Mouse (Mus musculus) left cerebral cortex, adult 9 months (tissue): ENCODE data around the gene Evc.

ENCODE experiments used
- DNase-seq, 2 experiments: peaks; one replicate each; pipeline ENCODE4 v3.0.0; 2022; ENCODE audit warnings: low spot score in 2 of 2

Gene Evc

DNA sequence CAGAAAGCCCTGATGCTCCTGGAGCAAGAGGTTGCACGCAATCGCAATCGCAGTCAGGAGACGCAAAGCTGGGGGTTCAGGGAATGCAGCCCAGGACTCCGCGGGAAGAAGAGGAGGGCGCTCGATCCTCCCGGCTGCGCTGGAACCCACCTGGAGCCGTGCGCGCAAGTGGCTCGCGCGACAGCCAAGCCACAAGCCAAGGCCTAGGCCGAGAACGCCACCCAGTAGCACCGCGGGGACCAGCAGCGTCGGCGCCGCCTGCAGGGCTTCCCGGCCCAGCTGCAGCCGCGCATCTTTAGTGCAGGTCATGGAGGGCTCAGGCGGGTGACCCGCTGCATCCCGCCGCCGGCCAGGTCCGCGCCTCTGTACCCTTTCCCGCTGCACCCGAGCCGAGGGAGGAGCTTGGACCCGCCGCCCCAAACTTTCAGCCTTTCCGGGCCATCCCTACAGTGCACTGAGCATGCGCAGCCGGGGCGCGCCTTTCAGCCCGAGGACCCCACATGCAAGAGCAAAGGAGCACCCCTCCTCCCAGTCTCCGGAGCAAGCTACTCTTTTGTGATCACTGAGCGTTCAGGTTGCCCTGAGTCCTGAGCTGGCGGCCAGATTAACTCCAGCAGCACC is at the start of gene Evc:
TSS of gene Evc (minus strand) at position 410 of the 621 bp plus-strand sequence.
- DNase-seq, result peak in 1 of 2 experiments; percentile 21

DNA sequence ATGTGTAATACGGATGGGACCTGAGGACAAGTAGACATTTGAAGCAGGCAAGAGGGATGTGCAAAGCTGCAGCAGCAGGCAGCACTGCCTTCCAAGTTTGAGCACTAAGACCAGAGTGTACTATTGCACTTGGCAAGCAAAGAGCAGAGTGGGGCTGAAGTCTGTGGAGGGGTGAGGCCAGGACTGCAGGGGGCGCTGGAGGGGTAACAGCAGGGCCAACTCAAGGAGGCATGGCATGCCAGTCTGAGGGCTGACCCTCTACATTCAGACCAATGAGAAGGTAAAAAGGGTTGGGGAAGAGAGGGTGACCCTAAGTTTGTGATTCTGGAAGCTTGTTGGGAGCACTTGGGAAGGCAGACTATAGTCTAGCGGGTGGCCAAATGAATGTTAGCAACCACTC is 46.9 kb upstream of the Evc start:
- no peak for DNase-seq

GRCm38 (mm10) chr5:37380641-37381040 is 43.9 kb upstream of the Evc start:
- no peak for DNase-seq

- no peak for DNase-seq
Observed at GRCm38 (mm10) chr5:37377376-37377775, 40.7 kb upstream of the Evc start.

GRCm38 (mm10) chr5:37368796-37369195 is 32.1 kb upstream of the Evc start:
- no peak for DNase-seq

DNA sequence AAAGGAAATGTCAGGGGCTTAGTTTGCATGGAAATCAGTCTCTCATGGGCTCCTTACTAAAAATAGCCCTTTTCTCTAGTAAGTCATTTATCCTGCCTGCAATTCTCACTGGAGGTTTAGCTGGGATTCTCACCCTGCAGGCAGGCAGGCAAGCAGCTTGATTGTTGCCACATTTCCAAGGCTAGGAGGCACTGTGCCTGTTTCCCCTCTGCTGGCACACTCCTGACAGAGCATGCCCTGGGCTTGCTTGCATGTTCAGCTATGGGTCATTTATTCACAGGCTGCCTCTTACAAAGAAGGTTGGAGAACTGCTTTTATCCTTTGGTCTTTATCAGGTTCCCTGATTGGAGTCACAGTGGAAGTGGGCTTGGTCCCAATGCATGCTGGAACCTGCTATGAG is 29.1 kb upstream of the Evc start:
- no peak for DNase-seq

- no peak for DNase-seq
Observed at GRCm38 (mm10) chr5:37363284-37363683, 26.6 kb upstream of the Evc start.

DNA sequence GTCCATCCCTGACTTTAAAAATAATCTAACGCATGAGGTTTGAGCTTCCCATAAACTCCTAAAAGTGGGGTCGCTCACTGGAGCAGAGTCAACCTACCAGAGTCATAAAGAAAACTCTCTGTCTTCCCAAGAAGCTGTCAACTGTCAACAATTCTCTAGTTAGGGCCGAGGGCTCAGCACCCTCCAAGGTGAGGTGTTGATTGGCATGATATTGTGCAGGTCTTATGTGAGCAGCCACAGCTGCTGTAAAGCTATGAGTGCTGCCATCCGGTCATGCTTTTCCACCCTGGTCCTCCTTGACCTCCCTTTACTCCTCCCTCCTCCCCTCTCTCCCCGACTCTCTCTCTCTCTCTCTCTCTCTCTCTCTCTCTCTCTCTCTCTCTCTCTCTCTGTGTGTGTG is 25.9 kb upstream of the Evc start:
- DNase-seq, result no peak

DNA sequence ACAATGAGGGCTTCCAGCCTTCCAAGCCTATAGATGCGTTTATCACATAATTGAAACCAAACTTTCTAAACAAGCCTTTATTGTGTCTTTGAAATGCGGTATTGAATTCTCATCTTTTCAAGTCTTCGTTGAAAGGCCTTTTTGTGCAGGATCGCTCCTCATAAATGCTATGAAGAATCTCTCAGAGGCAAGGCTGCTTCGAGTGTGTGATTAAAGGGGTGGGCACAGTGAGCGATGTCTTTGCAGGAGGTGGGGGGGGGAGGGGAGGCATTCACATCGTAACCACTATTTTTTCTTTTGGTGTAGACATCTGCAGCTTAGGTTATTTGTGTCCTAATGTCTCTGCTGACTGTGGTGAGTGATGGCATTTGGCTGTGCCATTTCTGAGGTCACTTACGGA is 19.3 kb upstream of the Evc start:
- no peak for DNase-seq

DNA sequence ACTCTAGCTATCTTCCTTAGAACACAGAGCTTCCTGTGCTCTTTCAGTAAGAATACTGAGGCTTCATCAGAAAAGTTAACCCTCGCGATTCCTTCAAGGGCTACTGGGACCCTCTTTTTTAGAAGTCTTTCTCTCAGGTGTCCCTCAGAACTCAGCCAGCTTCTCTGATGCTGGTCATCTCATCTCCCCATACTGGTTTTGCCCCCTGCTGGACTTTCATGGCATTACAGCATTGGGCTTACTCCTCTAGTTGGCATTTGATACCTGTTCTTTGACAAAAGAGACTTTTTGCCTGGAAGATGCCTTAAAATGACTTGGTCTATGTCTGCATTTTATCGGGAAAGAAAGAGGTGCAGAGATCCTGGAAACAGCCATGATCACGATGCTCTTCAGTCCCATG is 17.7 kb upstream of the Evc start:
- DNase-seq, result peak in 1 of 2 experiments; percentile 59

DNA sequence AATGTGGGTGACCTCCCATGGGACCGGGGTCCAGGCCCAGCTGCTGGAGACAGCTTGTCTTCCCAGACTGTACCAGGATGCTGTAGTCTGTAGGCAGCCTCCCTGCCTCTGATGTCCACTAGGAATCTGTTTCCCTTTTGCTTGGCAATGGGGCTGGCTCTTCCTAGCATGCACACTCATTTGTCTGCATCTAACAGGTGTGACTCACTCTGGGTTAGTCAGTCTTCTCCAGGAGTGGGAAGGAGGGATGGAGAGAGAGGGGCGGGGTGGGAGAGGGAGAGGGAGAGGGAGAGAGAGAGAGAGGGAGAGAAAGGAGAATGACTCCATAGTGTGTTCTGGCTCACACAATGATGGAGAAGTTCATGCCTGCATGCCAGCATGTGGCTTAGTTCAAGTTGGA is 15.1 kb upstream of the Evc start:
- no peak for DNase-seq

DNA sequence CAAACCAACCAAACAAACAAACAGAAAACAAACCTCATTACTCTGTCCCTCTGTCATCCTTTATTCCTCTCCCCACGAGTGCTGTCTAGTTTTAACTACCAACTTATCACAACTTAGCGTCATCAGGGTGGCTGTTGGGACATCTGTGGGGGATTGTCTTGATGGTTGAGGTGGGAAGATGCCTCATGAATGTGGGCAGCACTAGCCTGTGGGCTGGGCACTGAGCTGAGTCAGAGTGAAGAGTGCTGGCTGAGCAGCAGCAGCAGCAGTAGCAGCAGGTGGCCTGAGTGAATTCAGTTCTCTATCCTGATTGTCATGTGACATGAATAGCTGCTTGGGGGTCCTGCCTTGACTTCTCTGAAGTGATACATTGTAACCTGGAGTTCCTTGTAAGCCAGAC is 7.3 kb upstream of the Evc start:
- DNase-seq, result peak in 1 of 2 experiments; percentile 24

DNA sequence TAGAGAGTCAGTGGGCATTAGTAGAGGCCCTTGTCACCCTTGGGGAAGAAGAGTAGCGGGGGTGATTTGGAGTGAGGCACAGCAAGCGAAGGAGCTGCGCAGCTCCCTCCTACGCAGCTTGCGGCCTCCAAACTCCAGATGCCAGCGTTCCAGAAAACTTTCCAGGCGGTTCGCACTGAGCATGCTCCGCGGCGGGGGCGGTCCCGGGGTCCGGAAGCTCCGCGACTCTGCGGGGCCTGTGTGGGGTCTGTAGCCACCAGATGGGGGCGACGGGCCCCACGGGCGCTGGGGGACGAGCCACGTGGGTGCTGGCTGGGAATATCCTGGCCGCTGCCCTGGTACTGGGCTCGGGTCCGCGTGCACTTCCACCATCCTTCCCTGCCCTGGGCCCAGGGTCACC is 1.6 kb upstream of the Evc start, which contains the start of gene Evc2:
TSS of gene Evc2 (plus strand) at position 212 of the 400 bp plus-strand sequence.
- peak; percentile 38 to 83 for DNase-seq

DNA sequence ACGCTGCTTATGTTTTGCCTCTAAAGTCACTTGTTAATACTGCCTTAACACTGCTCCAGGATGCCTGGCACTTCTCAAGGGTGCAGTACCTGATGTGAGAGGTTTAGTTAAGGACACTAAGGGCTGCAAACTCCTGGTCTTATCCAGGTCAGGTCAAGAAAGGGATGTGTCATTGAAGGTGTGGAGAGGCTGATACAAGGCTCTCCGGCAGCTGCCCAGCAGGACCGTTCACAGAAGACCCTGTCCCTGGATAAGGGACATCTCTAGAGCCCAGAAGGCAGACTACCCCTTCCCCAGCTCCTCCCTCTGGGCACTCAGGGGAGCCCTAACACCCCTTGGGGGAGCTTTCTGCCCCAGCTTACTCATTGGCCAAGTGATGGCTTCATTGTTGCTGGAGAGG is 1.0 kb upstream of the Evc start:
- DNase-seq, result no peak

GRCm38 (mm10) chr5:37335061-37335460 is 1.6 kb downstream of the Evc start:
- DNase-seq, result no peak

GRCm38 (mm10) chr5:37332066-37332465 is 4.6 kb downstream of the Evc start:
- no peak for DNase-seq

- no peak for DNase-seq
Observed at GRCm38 (mm10) chr5:37331133-37331505, 5.6 kb downstream of the Evc start.

- DNase-seq, result no peak
Observed at GRCm38 (mm10) chr5:37330449-37331132, 6.1 kb downstream of the Evc start.

GRCm38 (mm10) chr5:37326675-37327074 is 10.0 kb downstream of the Evc start:
- no peak for DNase-seq

DNA sequence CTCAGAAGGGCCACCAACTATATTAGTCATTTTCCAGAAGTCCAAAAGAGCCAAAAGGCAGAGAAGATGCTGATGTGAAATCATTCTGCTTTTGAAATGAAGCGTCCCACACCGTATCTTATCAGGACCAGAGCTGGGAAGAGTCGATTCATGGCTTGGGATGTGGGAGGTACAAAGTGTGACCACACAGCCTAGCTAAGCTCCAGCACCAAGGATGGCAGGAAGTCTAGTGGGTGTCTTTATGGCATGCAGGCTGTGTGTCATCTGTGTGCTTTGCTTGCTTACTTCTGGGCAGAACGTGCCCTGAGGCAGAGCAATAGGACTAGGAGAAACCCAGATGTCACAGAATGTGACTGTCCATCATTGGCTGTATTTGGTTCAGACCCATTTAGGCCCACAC is 15.9 kb downstream of the Evc start:
- no peak for DNase-seq

DNA sequence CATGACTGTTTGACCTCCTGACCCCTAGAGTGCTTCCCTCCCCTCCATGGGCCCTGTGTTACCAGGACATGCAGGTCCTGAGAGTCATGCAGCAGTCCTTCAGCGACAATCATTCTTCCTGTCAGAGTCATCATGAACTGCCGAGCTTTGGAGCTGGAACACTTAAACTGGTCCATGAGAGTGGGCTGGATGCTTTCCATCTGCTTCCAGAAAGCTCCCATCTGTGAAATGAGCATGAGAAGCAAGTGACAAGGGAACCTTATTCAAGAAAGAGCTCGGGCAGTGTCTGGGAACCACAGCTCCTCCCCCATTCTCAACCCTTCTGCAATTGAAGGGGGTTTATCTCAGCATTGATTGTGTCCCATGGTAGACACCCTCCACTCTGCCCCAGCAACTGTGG is 16.5 kb downstream of the Evc start:
- DNase-seq, result peak in 1 of 2 experiments; percentile 52

- no peak for DNase-seq
Observed at GRCm38 (mm10) chr5:37318715-37319114, 18.0 kb downstream of the Evc start.

- DNase-seq, result no peak
Observed at GRCm38 (mm10) chr5:37312980-37313722, 23.5 kb downstream of the Evc start.
